Mouse (Mus musculus): ENCODE measurements around the gene Adamts4.
A peak's percentile ranks its signal among the peaks of the same experiment; 100 is the strongest.
"Not testable (repeated sequence)": the region's sequence is repeated elsewhere in the genome, so short reads cannot be mapped to it uniquely, and the experiment has no call there.

Gene Adamts4

DNA sequence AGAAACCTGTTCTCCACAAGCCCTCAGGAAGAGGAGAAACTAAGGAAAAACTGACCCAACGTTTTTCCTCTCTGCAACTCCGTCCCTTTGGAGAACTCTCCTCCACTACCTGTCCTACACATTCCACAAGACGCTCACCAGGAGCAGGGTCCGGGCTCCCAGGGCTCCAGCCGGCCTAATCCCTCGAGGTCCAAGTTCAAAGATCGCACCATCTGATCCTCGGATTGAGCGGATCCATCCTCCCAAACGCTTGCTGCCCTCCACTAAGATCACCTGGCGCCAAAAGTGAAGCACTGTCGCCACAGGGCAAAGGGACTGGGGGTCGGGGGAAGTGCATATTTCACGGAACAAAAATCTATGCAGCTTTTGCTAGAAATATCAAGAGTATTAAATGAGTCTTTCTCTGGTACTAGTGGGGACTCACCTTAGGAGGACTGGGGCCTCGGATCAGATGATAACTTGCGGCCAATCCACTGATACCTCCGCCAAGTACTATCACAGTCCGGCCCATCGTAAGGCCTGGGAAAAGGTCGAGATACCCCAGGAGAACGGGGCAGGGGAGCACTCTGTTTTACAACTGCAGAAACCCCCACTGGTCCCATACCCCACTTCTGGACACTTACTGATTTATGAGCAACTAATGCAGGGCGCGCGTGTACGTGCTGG is 30.2 kb downstream of the Adamts4 start:
- peak; percentile 2 to 17 for DNase-seq

GRCm38 (mm10) chr1:171280916-171281527 is 30.8 kb downstream of the Adamts4 start, which contains the start of gene Ppox:
Ppox (minus strand) TSS chr1:171281186.
- DNase-seq, result peak; percentile 89 to 91

GRCm38 (mm10) chr1:171281528-171281923 is 31.3 kb downstream of the Adamts4 start:
- DNase-seq, result peak; percentile 80 to 88

- DNase-seq, result peak in 1 of 2 experiments; percentile 25
Observed at GRCm38 (mm10) chr1:171282086-171282805, 32.0 kb downstream of the Adamts4 start.

DNA sequence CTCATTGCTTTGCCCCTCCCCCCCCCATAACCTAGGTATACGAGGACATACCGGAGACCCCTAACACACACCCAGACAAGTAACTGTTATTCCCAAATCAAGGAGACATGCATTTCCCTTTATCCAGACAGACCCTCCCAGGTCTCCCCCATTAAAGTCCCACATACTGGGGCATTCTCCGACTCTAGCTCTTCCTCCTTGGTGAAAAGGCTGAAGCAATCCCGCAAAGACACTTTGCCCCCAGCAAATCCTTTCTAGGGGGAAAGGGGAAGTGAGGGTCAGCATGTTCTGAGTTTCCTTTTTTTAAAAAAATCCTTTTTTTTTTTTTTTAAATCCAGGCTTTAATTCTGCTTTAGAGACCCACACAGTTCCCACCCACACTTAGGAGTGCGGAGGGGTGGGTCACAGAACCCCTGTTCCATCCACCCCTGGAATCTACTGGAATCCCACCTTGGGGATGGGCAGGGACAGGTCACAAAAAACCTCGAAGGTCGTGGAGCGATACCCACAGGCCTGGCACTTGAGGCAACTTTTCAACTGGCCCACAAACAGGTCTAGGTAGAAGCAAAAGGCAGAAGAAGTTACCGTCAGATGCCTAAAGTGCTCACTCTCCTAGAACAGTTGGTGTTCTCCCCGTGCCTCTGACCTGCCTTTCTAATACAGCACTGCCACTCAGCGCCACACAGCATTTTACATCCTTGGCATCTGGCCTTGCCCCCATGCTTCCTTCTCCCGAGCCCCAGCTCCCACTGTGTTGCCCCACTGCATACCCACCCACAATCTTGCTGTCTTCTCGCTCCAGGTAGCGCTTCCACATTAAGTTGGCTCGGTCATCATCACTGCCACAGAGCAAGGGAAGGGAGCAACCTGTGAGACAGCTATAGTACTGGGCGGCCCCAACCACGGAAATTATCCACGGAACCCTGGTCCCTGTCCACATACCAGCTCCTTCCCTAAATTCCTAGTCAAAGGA is 33.3 kb downstream of the Adamts4 start:
- DNase-seq, result peak in 1 of 2 experiments; percentile 5

DNA sequence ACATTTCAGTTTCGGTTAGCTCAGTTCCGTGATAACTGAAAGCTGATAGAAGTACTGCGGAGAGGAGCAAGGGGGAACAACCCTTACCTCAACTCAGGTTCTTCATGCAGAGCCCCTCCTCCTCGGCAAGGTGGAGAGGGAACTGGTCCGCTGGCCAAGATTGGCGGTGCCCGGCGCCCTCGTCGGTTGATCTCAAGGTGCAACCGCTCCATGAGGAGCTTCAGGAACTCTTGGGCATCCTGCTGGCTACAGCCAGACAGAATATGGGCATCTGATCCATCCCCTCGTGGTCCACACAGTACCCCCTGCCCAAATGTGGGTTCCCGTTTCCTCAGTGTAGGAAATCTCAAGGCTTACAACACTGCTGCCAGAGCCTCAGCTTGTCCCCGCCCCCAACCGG is 34.3 kb downstream of the Adamts4 start:
- DNase-seq, result peak in 1 of 2 experiments; percentile 13

- DNase-seq, result peak in 1 of 2 experiments; percentile 3
Observed at GRCm38 (mm10) chr1:171285096-171285892, 35.1 kb downstream of the Adamts4 start.

- peak in 1 of 2 experiments; percentile 24 for DNase-seq
Observed at GRCm38 (mm10) chr1:171286517-171286916, 36.3 kb downstream of the Adamts4 start.

GRCm38 (mm10) chr1:171287136-171288081 is 37.2 kb downstream of the Adamts4 start, which contains the start of gene Usp21:
Usp21 (minus strand) TSS chr1:171287991.
- peak; percentile 96 to 97 for DNase-seq

DNA sequence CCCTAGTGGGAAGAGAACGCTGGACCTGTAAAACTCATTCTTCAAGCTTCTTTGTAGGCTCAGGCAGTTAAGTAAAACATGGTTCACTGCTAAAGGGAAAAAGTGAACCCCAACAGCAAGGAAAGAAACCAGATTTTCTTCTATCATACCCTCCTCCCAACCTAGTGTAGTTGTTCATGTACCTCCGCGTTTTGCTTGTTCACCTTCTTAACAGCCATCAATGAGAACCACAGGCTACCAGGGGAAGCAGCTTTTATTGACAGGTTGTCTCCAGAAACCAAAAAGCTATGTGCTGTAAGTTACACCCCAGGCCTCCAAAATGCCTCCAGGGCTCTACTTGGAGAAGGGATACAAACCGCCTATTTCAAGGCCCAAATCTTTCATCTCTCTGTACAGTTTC is 38.1 kb downstream of the Adamts4 start:
- DNase-seq, result no peak

GRCm38 (mm10) chr1:171293351-171293750 is 43.1 kb downstream of the Adamts4 start:
- no peak for DNase-seq

DNA sequence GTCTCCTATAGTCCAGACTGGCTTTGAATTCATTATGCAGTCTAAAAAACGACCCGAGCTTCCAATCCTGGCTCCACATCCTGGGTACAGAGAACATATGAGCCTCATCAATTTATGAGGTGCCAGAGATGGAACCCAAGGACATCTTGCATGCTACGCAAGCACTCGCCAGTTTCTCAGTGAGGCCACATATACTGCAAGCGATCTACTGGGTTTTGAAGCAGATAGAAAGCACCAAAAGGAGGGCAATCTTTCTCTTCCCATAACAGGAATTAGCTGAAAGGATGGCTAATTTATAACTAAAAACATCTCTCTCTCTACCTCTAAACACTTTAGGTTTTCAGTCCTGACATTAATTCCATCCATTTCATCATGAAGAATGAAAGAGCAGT is 43.7 kb downstream of the Adamts4 start:
- no peak for DNase-seq

DNA sequence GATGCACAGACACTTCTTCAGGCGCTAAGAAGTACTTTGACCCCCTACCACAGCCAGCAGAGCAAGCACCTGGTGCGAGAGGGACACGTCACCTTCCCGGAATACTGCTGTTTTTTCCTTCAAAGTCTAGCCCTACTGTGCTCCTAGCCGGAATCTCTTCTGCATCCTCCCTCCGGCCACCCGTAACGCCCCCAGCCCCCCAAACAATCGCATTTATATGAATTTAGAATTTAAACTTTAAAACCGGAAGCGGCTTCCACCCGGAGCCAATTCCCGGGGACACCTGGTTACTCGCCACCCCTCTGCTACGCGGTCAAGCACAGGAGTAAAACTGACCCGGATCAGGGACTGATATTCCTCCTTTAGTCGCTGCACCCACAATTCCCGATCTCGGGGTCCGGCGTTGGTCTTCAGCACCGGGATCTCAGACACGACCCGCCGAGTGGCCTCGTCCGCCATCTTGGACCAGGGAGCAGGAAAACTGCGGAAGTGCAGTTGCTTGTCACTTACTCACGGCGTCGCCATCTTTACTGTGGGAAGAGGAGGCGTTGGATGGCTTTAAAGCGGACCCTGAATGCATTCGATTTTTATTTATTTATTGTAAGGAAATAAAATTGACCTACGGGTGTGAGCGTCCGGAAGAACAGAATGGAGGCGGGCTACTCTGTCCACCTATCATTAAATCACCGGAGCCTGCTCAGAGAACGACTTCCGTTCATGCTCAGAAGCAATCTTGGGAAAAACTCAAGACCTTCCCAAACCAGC is 44.3 kb downstream of the Adamts4 start, which contains the start of gene Ufc1:
TSS of gene Ufc1 (minus strand) at position 727 of the 765 bp plus-strand sequence.
- peak; percentile 85 to 88 for DNase-seq

DNA sequence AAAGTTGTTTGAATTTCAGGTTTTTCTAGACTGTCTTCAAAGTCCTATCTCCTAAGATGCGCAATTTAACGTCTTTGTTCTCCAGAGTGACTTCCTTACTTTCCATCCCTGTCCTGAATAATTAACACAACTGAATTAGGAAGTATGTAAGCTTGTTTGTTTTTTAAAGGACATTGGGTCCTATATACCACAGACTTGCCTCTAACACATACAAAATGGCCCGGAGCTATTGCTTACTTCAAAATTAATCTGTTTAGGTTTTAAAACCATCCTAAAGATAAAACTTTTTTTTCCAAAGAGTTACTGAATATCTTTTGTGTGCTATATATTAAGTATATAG is 44.8 kb downstream of the Adamts4 start:
- no peak for DNase-seq

GRCm38 (mm10) chr1:171298226-171298625 is 48.0 kb downstream of the Adamts4 start:
- no peak for DNase-seq

DNA sequence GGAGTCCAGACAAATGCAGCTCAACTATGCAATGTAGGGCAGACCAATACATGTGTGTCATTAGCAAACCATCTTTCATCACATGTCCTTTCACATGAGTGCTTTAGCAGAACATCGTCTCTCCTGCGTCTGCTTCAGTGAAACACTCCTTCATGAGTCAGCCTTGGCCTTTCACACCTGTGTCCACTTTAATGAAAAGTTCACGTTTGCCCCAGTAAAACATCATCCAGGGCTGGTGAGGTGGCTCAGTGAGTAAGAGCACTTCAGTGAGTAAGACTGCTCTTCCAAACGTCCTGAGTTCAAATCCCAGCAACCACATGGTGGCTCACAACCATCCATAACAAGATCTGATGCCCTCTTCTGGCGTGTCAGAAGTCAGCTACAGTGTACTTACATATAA is 55.9 kb downstream of the Adamts4 start:
- not testable (repeated sequence) for DNase-seq

DNA sequence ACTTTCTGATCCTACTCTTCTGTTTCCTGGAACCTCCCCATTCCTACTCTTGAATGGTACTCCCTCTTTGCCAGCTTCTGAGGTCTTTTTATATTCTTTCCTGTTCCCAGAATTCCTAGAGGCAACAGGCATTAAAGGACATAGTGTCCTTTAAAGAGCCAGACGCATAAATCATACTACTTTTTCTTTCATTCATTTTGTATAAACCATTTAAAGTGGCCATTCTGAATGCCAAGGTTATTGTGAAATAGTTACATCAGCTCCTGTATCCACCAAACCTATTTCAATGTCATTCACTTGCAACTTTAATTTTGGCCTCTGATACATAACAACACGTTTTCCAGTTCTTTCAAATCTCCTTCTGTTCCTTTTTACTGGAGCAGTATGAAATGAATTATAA is 59.1 kb downstream of the Adamts4 start:
- no peak for DNase-seq

All from cerebellum, postnatal 14 days (tissue).